Mouse (Mus musculus) embryonic fibroblast, embryonic 13.5 days (primary cell): ENCODE measurements at regions not wholly inside any gene's neighbourhood (a gene's known extent, or its start where the extent isn't known, plus 50 kb on each side); places are given as distances from the start of the nearest gene placed in this dataset.

Experiments used
- CTCF ChIP-seq: IDR thresholded peaks from 2 replicates; pipeline ENCODE4 v1.5.1; 2011; ENCODE audit warnings: mild to moderate bottlenecking, control low read depth, low read length, moderate library complexity, borderline replicate concordance; ENCODE audit not compliant: insufficient read depth
- POLR2A ChIP-seq: IDR thresholded peaks from 2 replicates; pipeline ENCODE4 v1.6.1; 2011; ENCODE audit warnings: low read depth, mild to moderate bottlenecking, control low read depth, low read length, moderate library complexity

DNA sequence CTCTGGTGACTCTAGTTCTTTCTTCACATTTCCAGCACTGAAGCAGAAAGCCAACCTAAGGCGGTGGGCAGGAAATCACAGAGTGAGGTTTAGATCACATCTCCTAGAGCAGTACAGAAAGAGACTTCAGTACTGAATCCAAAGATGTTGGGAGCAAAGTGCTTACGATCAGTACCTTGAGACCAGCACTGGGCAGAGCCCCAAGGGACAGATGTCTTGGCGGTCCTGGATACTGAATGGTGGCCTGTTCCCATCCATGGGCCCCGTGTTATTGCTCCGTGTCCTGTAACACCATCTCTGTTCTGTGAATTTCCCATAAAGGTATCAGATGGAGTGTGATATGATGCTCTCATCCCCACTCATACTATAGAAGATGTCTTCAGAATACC, 353.5 kb upstream of the Nfe2l3 start:
- TF ChIP-seq CTCF (no peak), POLR2A (no peak)
